Mouse (Mus musculus): ENCODE measurements around the gene Dtnb. TPM values are rescaled to one million over a fixed set of nuclear protein-coding genes. Genes with fewer than 3 reads are reported as not detected.

Gene Dtnb
- total RNA-seq, 2 experiments from 2014 or later = 1.6 to 4.3 TPM

- DNase-seq = no peak
- intact Hi-C loops (cut with DNase I) = no loop called here
Measured at GRCm38 (mm10) chr12:3824906-3825713, 252.9 kb downstream of the Dtnb start.

- no peak for DNase-seq
- intact Hi-C loops (cut with DNase I) = no loop called here
Measured at GRCm38 (mm10) chr12:3825714-3826080, 253.5 kb downstream of the Dtnb start.

GRCm38 (mm10) chr12:3827771-3828170 is 255.6 kb downstream of the Dtnb start:
- intact Hi-C loops (cut with DNase I) = no loop called here
- DNase-seq = no peak

Small RNAs within 50 kb of the gene (microRNA-seq; reads per million reads assigned to microRNA genes)
- gene Gm26050 = 0 reads per million in 2 experiments

Other genes starting within 250 kb of the Dtnb start
- gene Kif3c, start 207.2 kb upstream of the Dtnb start, total RNA-seq (2021) = 10 to 100 TPM; 14.3 to 22.9 TPM
- gene Asxl2, start 145.5 kb upstream of the Dtnb start, total RNA-seq (2021) = 10 to 100 TPM; 13.8 to 17.4 TPM
- gene Dnmt3a, start 233.6 kb downstream of the Dtnb start, total RNA-seq (2021) = 10 to 100 TPM; 80.5 to 83.4 TPM